Mouse (Mus musculus) CH12.LX (cell line): ENCODE measurements around the gene Micu1.

ENCODE experiments used
- CTCF ChIP-seq, 2 experiments: IDR thresholded peaks in 1 of 2; conservative IDR thresholded peaks in 1 of 2; 2 replicates each; pipeline ENCODE4 v1.5.1; 2011 to 2012; ENCODE audit warnings: low read depth in 2 of 2, low read length in 2 of 2, improper control_type of control experiment in 1 of 2, inconsistent platforms in 1 of 2, mild to moderate bottlenecking in 1 of 2, moderate library complexity in 1 of 2
- ETS1 ChIP-seq: conservative IDR thresholded peaks from 2 replicates; pipeline ENCODE4 v1.6.1; 2012; ENCODE audit warnings: low read depth, mild to moderate bottlenecking, inconsistent platforms, low read length, improper control_type of control experiment, moderate library complexity
- POLR2A ChIP-seq: IDR thresholded peaks from 2 replicates; pipeline ENCODE4 v1.6.1; 2011; ENCODE audit warnings: low read depth, mild to moderate bottlenecking, improper control_type of control experiment, low read length

DNA sequence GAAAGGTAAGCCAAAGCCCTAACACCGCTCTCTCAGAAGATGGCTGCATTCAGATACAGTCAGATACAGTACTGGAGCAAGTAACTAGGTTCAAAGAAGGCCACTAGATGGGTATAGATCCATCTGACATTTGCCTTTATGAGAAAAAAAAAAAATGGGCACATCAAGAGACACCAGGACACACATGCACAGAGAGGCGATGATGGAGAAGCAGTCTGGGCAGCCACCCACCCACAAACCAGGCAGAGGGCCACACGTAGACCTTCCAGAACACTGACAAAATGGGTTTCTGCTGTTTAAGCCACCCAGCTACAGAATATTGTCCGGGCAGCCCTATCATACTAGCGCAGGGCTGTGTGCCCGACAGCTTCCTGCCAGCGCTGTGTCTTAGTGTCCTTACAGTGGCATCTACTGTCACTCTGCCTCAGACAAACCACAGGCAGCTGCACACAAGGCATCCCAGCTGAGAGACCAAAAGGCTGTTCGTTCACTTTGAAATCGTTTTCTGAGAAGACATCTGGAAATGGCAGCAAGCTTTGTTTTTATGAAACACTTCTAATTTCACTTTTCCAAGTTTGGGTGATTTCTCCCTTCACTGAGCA lies 90.4 kb downstream of the Micu1 start:
- no peak for TF ChIP-seq POLR2A
- TF ChIP-seq CTCF (conservative IDR thresholded peaks at IDR 0.05 in 1 of 2, IDR thresholded peaks at IDR 0.05 in 1 of 2; ENCODE audit: low read depth in 2 of 2, low read length in 2 of 2) = no peak
- TF ChIP-seq ETS1 = no peak
